Mouse (Mus musculus) c-Kit-positive CD71-positive TER-119-negative erythroid progenitor cells, embryonic 14.5 days (primary cell): ENCODE measurements around the gene Fcgrt.
"Not testable (repeated sequence)": the region's sequence is repeated elsewhere in the genome, so short reads cannot be mapped to it uniquely, and the experiment has no call there.

Experiments used
- DNase-seq: peaks from one replicate; pipeline ENCODE4 v3.0.0-alpha.2; 2013; ENCODE audit warnings: low read depth

Fcgrt gene

DNA sequence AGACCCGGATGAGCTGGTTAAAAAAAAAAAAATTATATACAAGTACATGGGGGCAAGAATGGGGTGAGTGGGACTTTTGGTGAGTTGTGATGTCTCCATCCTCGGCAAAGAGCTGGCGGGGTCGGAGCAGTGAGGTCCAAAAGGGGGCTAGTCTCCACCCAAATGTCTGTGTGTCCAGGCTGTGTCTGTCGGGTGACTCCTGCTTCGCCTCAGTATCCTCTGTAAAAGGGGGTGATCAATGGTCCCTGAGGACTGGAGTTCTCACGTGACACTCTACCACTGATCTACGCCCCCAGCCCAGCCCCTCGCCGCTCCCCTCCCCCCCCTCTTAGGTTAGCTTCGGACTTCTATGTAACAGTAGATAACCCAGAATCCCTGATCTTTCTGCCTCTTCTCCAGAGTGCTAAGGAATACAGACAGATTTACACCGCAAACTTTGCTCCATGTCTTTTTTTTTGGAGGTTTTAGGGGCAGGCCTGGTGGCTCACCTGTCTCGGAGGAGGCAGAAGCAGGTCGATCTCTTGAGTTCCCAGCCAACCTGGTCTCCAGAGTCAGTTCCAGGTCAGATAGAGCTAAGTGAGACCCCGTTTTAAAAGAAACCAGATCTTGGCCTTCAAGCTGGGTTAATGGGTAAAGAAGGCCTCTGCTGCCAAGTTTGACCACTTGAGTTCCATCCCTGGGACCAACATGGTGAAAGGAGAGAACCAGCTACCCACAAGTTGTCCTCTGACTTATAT, 26.3 kb upstream of the Fcgrt start:
- no peak for DNase-seq

DNA sequence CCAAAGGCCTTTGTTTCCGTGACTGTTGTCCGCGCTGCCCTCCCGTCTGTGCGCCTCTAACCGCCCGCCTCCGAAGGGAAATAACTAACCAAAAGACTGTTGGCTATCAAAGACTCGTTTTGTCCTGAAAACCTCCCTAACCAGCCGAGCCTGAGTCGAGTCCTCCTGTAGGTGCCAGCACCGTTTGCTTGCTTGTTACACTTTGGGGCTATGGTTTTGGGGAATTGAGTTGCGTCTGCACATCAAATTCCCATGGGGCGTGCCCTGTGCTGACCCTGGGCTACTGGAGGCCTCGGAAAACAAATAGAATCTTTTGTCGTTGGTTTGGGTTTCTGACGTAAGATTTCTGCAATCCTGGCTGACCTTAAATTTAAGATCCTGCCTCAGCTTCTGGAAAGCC, 25.7 kb upstream of the Fcgrt start:
- no peak for DNase-seq

- peak; percentile 99 for DNase-seq
Measured at GRCm38 (mm10) chr7:45128624-45129246, 25.1 kb upstream of the Fcgrt start, which contains the start of gene Rpl13a. Gene Rpl13a (minus strand): TSS chr7:45128761.

GRCm38 (mm10) chr7:45127700-45128224, 24.1 kb upstream of the Fcgrt start:
- no peak for DNase-seq

GRCm38 (mm10) chr7:45126844-45127699, 23.4 kb upstream of the Fcgrt start:
- DNase-seq = no peak

DNA sequence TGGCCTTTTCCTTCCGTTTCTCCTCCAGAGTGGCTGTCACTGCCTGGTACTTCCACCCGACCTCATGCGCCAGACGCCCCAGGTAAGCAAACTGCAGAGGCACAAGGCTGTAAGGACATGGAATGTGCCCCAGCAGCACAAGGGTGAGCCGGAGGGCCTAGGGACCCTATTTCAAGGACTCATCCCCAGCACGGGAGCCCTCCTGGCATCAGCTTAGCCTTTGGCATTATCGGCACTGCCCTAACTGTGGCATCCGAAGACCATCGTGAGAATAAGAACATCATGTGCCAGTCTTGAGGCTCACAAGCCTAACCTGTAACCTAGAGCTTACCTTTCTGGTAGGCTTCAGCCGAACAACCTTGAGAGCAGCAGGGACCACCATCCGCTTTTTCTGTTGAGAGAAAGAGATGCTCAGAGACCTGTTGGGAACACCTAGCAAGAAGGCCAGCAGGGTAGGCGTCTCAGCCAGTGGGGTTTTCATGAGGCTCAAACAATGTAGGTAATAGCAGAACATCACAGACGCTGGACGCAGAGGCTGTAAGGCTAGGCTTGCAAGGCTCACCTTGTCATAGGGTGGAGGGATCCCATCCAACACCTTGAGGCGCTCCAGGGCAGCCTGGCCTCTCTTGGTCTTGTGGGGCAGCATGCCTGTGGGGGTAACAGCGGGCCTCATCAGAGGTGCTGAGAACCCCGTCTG, 22.6 kb upstream of the Fcgrt start:
- DNase-seq = no peak

DNA sequence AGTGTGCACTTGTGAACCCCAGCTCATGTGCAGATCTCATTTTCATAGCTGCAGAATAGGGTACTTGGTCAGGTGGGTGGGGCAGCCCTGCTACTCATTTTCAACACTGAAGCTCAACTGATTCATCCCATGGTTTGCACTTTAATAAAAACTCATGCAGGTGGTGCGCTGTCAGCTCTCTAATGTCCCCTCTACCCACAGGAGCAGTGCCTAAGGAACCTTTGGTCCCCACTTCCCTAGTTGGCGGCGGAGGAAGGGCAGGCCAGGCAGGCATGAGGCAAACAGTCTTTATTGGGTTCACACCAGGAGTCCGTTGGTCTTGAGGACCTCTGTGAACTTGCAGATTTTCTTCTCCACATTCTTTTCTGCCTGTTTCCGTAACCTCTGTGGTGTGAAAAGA, 22.0 kb upstream of the Fcgrt start:
- DNase-seq = not testable (repeated sequence)

DNA sequence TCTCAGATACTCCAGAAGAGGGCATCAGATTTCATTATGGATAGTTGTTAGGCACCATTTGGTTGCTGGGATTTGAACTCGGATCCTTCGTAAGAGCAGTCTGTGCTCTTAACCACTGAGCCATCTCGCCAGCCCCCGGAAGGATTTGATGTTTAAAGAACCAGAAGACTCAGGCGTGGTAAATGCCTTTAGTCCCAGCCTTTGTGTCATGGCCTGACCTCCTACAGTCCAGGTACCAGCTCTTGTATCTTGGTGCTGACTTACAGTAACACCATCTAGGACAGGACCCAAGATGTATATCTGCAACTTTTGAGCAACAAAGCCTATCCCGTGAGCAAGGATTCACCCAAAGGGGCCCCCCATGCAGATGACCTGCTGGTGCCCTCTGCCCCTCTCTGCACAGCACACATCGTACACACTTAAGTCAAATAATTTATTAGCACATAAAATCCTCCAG, 21.5 kb upstream of the Fcgrt start:
- peak; percentile 81 for DNase-seq

DNA sequence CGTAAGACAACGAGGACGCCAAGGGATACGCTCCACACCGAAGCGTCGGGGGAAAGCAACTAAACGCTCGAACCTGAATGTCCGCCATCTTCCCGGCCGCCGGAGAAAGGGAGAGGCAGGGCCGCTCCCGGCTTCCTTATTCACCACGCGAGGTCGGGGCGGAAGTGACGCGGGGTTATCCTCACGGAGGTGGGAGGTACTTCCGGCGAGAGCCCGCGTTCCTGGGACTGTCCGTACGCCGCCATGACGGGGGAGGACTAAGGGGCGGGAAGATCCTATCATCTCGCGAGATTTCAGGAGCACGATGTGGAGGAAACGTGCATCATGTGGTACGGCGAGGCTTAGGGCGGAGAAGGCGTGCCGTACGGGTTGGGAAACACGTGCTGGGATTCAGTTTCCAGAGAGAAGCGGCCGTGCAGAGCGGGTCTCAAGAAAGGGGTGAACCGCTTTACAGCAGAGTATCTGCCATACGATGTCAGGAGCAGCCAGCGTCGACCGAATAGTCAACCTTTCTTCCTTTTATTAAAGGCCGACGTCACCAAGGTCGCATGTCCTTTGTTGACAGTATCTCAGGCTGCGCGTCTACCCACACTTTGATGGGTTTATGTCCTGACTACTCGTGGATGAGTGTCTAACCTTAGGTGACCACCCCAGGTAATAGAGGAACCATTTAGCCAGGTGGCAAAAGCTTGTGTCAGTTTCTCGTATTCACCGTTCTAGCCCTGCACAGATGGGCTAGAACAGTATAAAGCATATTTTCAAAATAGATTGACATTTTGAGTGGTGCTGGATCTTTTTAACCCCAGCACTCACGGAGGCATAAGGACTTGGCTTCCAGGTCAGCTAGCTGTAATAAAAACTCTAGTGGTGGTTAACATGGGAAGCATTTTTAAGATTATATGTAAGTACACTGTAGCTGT, 20.8 kb upstream of the Fcgrt start, which contains the start of gene Rps11:
Gene Rps11 (minus strand): TSS at position 216 of the 920 bp plus-strand sequence.
- DNase-seq = peak; percentile 99

DNA sequence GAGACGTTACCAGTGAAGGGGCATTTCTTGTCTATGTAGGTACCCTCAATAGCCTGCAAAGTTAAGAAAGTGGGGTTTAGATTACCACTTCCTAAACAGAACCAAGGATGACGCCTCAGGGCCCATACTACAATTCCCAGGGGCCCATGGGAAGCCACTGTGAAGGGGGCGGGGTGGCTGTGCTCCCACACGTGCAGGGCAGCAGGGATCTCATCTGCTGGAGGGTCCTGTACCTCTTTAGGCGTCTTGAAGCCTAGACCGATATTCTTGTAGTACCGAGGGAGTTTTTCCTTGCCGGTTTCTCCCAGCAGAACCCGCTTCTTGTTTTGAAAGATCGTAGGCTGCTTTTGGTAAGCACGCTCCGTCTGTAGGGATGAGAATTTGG, 19.5 kb upstream of the Fcgrt start:
- no peak for DNase-seq

GRCm38 (mm10) chr7:45122561-45123185, 19.0 kb upstream of the Fcgrt start:
- no peak for DNase-seq

DNA sequence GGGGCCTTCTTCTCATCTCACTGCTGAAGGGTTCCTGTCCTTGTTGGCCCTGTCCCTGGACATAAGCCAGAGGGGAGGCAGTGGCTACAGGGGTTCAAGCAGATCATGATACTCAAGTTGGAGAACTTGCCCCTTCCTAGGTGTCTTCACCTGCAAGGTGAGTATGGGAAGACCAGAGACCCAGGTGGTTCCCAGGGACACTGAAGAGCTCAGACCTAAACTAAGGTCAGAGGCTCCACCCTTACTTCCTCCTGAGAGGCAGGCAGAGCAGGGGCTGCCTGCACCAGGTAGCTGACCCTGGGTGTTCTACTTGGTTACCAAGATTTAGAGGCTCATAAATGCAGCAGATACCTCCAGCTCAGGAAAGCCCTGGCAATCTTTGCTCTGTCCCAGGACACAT, 18.3 kb upstream of the Fcgrt start:
- DNase-seq = no peak

DNA sequence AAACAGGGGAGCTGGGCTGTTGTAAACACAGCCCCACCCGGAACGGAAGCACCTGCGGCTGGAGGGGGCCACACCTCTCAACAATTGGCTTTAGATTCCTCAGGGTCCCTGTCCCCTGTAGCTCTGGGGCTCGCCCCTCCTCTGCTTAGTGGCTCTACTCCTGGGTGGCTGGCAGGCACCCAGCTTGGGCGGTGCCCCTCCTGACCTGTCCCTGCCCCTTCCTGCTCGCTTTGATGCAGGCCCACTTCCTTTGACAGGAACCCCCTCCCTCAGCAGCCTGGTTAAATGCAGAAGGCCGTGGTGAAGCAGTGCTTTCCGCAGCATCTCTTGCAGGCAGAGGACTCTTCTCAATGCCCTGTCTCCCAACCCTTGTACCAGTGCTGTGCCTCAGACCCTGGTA, 17.8 kb upstream of the Fcgrt start:
- no peak for DNase-seq

- DNase-seq = no peak
Measured at GRCm38 (mm10) chr7:45119780-45120709, 16.4 kb upstream of the Fcgrt start.

GRCm38 (mm10) chr7:45118336-45118735, 14.7 kb upstream of the Fcgrt start:
- DNase-seq = no peak

GRCm38 (mm10) chr7:45117566-45117965, 13.9 kb upstream of the Fcgrt start:
- DNase-seq = no peak

DNA sequence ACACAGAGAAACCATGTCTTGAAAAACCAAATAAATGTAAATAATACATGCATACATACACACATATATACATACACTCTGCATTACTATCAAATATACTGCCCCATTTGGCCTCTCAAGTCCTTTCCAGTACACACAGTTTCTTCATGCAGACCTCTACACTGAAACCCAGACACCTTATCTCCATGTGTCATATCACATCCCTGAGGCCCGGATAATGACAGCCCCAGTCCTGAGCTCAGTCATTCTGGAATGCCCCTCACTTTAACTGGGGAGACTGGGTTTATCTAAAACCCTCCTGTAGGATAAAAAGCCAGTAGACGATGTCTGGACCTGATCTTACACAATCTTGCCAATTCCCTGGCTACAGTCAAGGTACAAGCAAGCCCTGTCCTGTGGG, 9.8 kb upstream of the Fcgrt start:
- no peak for DNase-seq

DNA sequence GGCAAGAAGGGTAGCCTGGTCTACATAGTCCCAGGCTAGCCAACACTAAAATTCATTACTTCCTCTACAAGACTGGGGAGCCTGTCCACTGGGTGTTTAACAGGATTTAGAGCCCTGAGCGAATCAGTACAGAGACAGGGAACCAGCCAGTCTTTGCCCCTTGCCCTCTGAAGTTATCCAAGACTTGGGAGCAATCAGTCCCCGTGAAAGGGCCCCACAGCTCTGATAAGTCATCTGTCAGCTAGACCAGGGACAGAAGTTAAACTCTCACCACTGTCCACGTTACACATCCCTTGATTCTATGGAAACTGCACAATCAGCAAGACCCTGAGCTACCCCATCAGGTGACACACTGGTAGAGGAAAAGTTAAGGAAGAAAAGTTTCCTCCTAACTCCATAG, 8.9 kb upstream of the Fcgrt start:
- no peak for DNase-seq

GRCm38 (mm10) chr7:45111940-45112339, 8.3 kb upstream of the Fcgrt start:
- DNase-seq = no peak
